Mouse (Mus musculus) kidney, embryonic 14.5 days (tissue): ENCODE results near the gene Zhx3. TPM values are rescaled to one million over a fixed set of nuclear protein-coding genes. Genes with fewer than 3 reads are reported as not detected.

ENCODE experiments used
- ATAC-seq: fragments of 200-750 bp; cut with Nextera tagmentation; 2 replicates; pipeline ENCODE4 v1.8.0; 2017; ENCODE audit warnings: moderate number of reproducible peaks, mild to moderate bottlenecking, moderate TSS enrichment, moderate library complexity; ENCODE audit not compliant: low FRiP score, low TSS enrichment
- H3K27ac ChIP-seq: fragments of 300-500 bp; sonication (generic); 2 replicates; pipeline ENCODE4 v1.5.1; 2014; ENCODE audit warnings: low read depth, mild to moderate bottlenecking, low read length, moderate library complexity, mixed read lengths
- H3K27me3 ChIP-seq: fragments of 300-500 bp; sonication (generic); 2 replicates; pipeline ENCODE4 v1.6.1; 2014; ENCODE audit warnings: mild to moderate bottlenecking, low read length; ENCODE audit not compliant: control insufficient read depth, insufficient read depth
- H3K36me3 ChIP-seq: fragments of 300-500 bp; sonication (generic); 2 replicates; pipeline ENCODE4 v1.6.1; 2014; ENCODE audit warnings: low read length, mixed read lengths; ENCODE audit not compliant: control insufficient read depth, insufficient read depth
- H3K4me1 ChIP-seq: fragments of 300-500 bp; sonication (generic); 2 replicates; pipeline ENCODE4 v1.6.1; 2014; ENCODE audit warnings: low read length, mixed read lengths; ENCODE audit not compliant: control insufficient read depth, insufficient read depth
- H3K4me2 ChIP-seq: fragments of 300-500 bp; sonication (generic); replicated peaks from 2 replicates; pipeline ENCODE4 v1.6.1; 2014; ENCODE audit warnings: low read depth, mild to moderate bottlenecking, low read length
- H3K4me3 ChIP-seq: fragments of 300-500 bp; sonication (generic); 2 replicates; pipeline ENCODE4 v1.5.1; 2014; ENCODE audit warnings: mild to moderate bottlenecking, low read length
- H3K9ac ChIP-seq: fragments of 300-500 bp; sonication (generic); 2 replicates; pipeline ENCODE4 v1.6.1; 2014; ENCODE audit warnings: low read depth, mild to moderate bottlenecking, low read length, moderate library complexity
- H3K9me3 ChIP-seq: fragments of 300-500 bp; sonication (generic); 2 replicates; pipeline ENCODE4 v1.6.1; 2016; ENCODE audit warnings: low read length; ENCODE audit not compliant: control insufficient read depth
- WGBS: fragments of 180-500 bp; shearing (Covaris S2); extraction: QIAGEN DNeasy Blood & Tissue Kit; methylation state at CpG from one replicate; pipeline ENCODE4 v1.1.7; 2014; 5-methylcytosine and 5-hydroxymethylcytosine counted together
- polyA plus RNA-seq: library from polyadenylated mRNA; unstranded; fragments of >200 nt; fragmentation: Nextera tagmentation; extraction: Ambion mirVana; gene quantifications from 2 replicates; pipeline ENCODE4 v1.2.1, GENCODE M21; 2014

Gene Zhx3
- polyA plus RNA-seq, 1 experiment from 2014 or later, result 10.2 TPM

DNA sequence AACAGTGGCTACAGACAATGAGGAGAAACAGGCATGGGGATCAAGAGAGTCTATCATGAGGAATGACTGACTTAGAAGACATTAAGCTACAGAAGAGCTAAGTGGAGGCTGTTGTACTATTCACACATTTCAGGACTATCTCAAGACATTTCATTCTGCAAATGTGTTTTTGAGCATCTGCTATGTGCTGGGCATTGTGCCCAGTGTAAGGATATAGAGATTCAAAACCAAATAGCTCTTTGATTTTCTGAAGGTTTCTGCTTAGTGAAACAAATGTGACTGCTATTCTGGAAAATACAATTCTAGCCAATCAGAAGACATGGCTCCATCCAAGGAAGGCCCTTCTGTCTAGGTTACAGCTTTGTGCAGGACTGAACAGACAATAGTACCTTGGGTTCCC lies 18.1 kb downstream of the Zhx3 start:
- Histone ChIP-seq H3K27me3 (no peaks in the 10 kb centered on the region), H3K27ac (no peak overlapping the region), H3K9ac (no peak overlapping the region), H3K4me2 (no peak overlapping the region), H3K4me1 (no peaks in the 10 kb centered on the region), H3K36me3 (no peaks in the 10 kb centered on the region), H3K9me3 (no peaks in the 10 kb centered on the region), H3K4me3 (no peak overlapping the region)
- ATAC-seq, result no peak

DNA sequence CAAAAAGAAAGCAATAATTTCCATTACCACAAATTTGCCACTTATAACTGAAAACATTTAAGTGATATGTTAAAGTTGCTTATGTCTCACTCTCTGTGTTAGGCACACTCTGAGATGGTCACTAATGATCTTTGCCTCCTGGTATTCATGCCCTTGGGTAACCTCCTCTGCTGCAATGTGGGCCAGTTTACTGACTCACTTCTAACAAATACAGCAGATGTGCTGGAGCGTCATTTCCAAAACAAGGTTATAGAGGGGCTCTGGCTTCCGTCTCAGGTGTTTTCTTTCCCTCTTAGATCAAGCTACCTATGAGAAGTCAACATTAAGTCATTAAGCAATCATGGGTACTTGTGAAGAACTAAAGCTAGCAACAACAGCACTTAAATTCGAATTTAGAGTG lies 22.4 kb downstream of the Zhx3 start:
- Histone ChIP-seq H3K9me3 (no peaks in the 10 kb centered on the region), H3K4me3 (no peak overlapping the region), H3K27ac (no peak overlapping the region), H3K4me1 (no peaks in the 10 kb centered on the region), H3K4me2 (no peak overlapping the region), H3K9ac (no peak overlapping the region), H3K27me3 (no peaks in the 10 kb centered on the region), H3K36me3 (no peaks in the 10 kb centered on the region)
- no peak for ATAC-seq
- WGBS, result 86% methylated on average over 3 of the region's 3 CpGs

DNA sequence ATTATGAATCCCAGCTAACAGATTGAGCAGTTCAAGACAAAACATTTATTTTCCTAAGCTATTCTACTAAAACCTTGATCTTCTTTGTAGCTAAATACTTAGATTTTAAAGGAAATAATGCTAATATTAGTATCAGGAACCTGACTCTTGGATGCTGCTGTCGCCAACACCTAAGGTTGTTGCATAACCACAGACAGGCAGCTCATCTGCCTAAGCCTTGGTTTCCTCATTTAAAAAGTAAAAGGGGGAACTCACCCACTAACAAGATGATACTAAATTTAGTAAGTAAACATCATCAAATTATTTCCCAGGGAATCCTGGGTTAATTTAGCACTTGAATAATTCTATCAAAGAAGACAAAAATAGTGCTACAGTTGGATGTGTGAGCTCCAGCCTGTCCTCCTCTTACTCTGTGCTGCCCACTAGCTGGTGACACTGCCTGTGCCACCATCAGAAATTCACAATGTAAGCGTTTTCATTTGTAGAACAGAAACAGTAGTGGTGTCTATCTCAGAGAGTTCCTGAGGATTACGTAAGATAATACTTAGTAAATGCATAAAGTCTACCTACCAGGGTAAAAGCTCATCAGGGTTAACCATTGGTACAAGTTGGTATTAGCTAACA lies 23.1 kb downstream of the Zhx3 start:
- H3K4me2 ChIP-seq, result no peak overlapping the region
- no peak for ATAC-seq
- H3K27ac ChIP-seq, result no peak overlapping the region
- H3K4me3 ChIP-seq, result no peak overlapping the region
- no peaks in the 10 kb centered on the region for H3K4me1 ChIP-seq
- WGBS, result 77% methylated on average over 3 of the region's 3 CpGs
- H3K27me3 ChIP-seq, result no peaks in the 10 kb centered on the region
- no peaks in the 10 kb centered on the region for H3K9me3 ChIP-seq
- no peak overlapping the region for H3K9ac ChIP-seq
- H3K36me3 ChIP-seq, result no peaks in the 10 kb centered on the region

DNA sequence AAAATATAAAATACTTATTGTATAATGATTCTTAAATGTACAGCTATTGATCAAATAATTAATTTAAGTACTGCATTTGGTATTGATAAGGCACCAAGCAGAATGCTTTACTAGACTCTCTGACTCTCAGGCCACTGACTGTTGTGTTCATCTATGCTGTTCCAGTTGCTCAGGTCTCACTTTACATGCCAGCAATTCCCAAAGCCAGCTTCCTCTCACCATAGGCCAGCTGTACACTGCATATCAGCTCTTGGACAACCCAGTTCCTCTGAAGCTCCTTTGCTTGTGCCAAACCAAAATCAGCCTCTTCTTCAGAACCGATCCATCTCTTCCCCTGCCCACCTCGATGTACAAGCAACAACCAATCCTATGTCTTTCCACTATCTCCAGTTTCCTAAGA lies 24.6 kb downstream of the Zhx3 start:
- no peaks in the 10 kb centered on the region for H3K36me3 ChIP-seq
- H3K4me3 ChIP-seq, result no peak overlapping the region
- no peaks in the 10 kb centered on the region for H3K9me3 ChIP-seq
- no peaks in the 10 kb centered on the region for H3K4me1 ChIP-seq
- no peak overlapping the region for H3K27ac ChIP-seq
- H3K9ac ChIP-seq, result no peak overlapping the region
- no peak overlapping the region for H3K4me2 ChIP-seq
- ATAC-seq, result no peak
- no peaks in the 10 kb centered on the region for H3K27me3 ChIP-seq
- 91% methylated on average over 2 of the region's 2 CpGs for WGBS

DNA sequence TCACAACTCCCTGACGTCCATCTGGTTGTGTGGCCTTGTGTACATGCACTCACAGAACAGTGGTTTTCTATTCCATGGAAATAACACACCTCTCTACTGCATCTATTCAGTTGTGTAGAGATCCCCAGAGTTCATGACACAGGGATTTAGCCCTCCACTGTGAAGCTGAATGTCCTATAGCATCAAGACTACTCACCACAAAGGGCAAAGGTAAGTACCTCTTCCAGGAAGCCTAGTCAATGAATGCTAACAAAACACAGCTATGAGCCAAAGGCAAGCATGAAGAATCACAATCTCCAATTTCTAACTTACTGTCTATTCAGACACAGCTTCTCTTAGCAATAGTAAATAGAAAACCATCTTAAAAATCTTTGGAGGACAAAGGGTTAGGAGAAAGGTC lies 25.1 kb downstream of the Zhx3 start:
- no peaks in the 10 kb centered on the region for H3K9me3 ChIP-seq
- WGBS, result 80% methylated on average over 1 of the region's 1 CpGs
- H3K27me3 ChIP-seq, result no peaks in the 10 kb centered on the region
- no peaks in the 10 kb centered on the region for H3K36me3 ChIP-seq
- H3K27ac ChIP-seq, result no peak overlapping the region
- no peak overlapping the region for H3K4me3 ChIP-seq
- H3K9ac ChIP-seq, result no peak overlapping the region
- H3K4me1 ChIP-seq, result no peaks in the 10 kb centered on the region
- no peak for ATAC-seq
- H3K4me2 ChIP-seq, result no peak overlapping the region

DNA sequence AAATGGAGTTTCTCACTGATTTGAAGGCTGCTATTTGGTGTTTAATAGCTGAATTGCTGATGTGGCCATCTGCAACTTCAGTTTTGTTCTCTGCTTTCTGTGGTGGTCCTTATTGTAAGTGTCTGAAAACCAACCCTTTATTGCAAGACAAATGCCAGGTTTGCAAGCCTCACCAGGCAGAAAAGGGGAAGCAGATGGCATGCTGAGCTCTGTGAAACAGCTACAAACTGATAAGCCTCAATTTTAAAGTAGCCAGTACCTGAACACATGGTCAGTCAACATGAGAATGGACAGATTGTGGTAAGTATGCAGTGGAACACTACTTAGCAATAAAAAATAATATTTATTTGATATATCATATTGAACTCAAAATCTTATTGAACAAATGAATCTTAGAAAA lies 32.0 kb downstream of the Zhx3 start:
- Histone ChIP-seq H3K27me3 (no peaks in the 10 kb centered on the region), H3K27ac (no peak overlapping the region), H3K4me1 (no peaks in the 10 kb centered on the region), H3K9me3 (no peaks in the 10 kb centered on the region), H3K9ac (no peak overlapping the region), H3K4me2 (no peak overlapping the region), H3K36me3 (no peaks in the 10 kb centered on the region), H3K4me3 (no peak overlapping the region)
- no peak for ATAC-seq

DNA sequence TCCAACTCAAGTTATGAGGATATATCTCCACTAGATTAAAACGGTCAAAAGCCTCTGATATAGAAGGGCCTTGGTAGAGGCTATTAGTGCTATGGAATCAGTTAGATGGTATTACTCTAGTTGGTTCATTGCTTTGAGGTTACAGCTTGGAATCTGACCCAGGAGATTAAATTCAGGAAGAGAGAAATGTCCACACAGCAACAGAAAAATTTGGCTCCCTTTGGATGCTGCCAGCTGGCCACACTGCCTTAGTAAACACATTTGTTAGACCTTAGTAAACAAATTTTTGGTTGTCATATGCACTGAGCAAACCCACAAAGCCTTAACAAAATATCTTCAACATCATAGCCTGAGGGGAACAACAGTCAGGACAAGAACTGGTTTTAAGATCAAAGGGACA lies 62.0 kb downstream of the Zhx3 start:
- WGBS, result 78% methylated on average over 1 of the region's 1 CpGs
- no peak for ATAC-seq

DNA sequence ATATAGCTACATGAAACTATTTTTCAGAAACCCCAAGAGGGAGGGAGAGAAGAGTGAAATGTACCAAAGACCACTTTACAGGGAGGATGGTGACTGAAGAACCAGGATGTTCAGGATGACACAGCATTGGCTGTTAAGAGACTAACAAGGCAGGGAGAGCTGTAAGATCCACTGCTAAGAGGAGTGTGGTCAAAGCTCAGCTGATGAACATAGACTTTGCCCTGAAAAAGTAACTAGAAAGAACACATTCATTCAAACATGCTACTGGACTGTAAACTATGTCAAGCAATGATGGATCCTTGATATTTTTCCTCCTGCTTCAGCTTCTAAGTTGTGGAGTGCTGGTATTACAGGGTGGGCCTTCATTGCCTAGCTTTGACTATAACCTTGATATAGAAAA lies 62.4 kb downstream of the Zhx3 start:
- no peak overlapping the region for H3K4me2 ChIP-seq
- H3K27me3 ChIP-seq, result no peaks in the 10 kb centered on the region
- H3K9ac ChIP-seq, result no peak overlapping the region
- no peaks in the 10 kb centered on the region for H3K9me3 ChIP-seq
- H3K27ac ChIP-seq, result no peak overlapping the region
- H3K4me1 ChIP-seq, result peaks cover 5% of the 10 kb centered on the region; the same call in 1 of the 2 replicates
- no peak overlapping the region for H3K4me3 ChIP-seq
- H3K36me3 ChIP-seq, result no peaks in the 10 kb centered on the region
- no peak for ATAC-seq

More for the DNA sequence above, 62.0 kb downstream of the Zhx3 start:
- Histone ChIP-seq H3K4me1 (peaks cover 5% of the 10 kb centered on the region; the same call in 1 of the 2 replicates), H3K4me2 (no peak overlapping the region), H3K36me3 (no peaks in the 10 kb centered on the region), H3K4me3 (no peak overlapping the region), H3K27me3 (no peaks in the 10 kb centered on the region), H3K9me3 (no peaks in the 10 kb centered on the region), H3K27ac (no peak overlapping the region), H3K9ac (no peak overlapping the region)

DNA sequence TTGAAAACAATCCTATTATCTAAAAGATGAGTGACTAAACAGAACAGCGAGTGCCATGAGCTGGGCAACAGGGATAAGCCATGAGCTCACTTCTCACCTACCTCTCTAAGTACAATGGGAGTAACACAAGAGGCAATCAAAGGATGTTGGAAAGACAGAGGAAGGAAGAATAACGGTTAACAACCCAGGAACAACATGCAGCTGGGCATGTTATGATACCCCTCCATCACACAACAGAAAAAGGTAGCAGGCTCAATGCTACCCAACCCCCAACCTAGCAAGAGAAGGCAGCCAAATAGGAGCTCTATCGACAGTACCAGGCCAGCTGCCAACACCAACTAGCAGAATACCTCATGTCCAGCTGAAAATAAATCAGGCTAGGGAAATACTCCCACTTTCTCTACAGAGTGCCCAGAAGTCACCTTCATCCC lies 66.7 kb downstream of the Zhx3 start:
- no peak overlapping the region for H3K27ac ChIP-seq
- H3K4me3 ChIP-seq, result no peak overlapping the region
- H3K27me3 ChIP-seq, result no peaks in the 10 kb centered on the region
- no peak for ATAC-seq
- no peaks in the 10 kb centered on the region for H3K9me3 ChIP-seq
- peaks cover 12% of the 10 kb centered on the region; the same call in 1 of the 2 replicates for H3K4me1 ChIP-seq
- no peaks in the 10 kb centered on the region for H3K36me3 ChIP-seq
- H3K9ac ChIP-seq, result no peak overlapping the region
- H3K4me2 ChIP-seq, result no peak overlapping the region
- 19% methylated on average over 3 of the region's 3 CpGs for WGBS
